Mouse (Mus musculus) left cerebral cortex, adult 2 months (tissue): ENCODE measurements at regions not wholly inside any gene's neighbourhood (a gene's known extent, or its start where the extent isn't known, plus 50 kb on each side); places are given as distances from the start of the nearest gene placed in this dataset.
"Not testable (repeated sequence)": the region's sequence is repeated elsewhere in the genome, so short reads cannot be mapped to it uniquely, and the experiment has no call there.

ENCODE experiments used
- DNase-seq, 2 experiments: peaks; one replicate each; pipeline ENCODE4 v3.0.0; 2021 to 2022; ENCODE audit warnings: low spot score in 2 of 2, mixed read lengths in 1 of 2; ENCODE audit errors: extremely low spot score in 1 of 2
- H3K27ac ChIP-seq: fragments of 200-600 bp; 2 replicates; pipeline ENCODE4 v1.8.1; 2022
- H3K4me3 ChIP-seq: fragments of 200-600 bp; 2 replicates; pipeline ENCODE4 v1.8.1; 2022
- CTCF ChIP-seq: fragments of 200-600 bp; IDR thresholded peaks from 2 replicates; pipeline ENCODE4 v1.8.1; 2022; ENCODE audit warnings: antibody characterized with exemption, mild to moderate bottlenecking, moderate library complexity
- intact Hi-C: fragments of 180-260 bp; cut with DNase I; formaldehyde crosslinking; loops from one replicate; pipeline ENCODE4 v1.15.1; 2025

DNA sequence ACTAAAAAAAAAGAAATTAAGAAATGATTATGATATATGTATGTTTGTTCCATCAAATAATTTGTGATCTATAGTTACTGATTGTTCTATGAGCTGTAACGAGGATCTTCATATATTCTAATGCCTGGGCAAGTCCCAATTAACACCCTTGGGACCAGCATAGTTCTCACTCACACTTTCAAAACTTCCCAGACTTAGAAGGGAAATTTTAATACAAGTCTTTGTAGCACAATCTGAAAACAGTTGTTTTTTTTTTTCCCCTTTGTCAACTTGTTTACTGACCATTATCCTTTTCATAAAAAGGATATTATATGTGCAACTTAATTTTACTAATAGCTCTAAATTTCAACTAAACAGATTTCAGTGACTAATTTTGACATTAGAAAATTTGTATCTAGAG, 257.1 kb downstream of the Tpbg start:
- DNase-seq = no peak
- intact Hi-C loops = no loop called here
- no peak for TF ChIP-seq CTCF
- no peak overlapping the region for H3K4me3 ChIP-seq
- H3K27ac ChIP-seq = no peak overlapping the region

DNA sequence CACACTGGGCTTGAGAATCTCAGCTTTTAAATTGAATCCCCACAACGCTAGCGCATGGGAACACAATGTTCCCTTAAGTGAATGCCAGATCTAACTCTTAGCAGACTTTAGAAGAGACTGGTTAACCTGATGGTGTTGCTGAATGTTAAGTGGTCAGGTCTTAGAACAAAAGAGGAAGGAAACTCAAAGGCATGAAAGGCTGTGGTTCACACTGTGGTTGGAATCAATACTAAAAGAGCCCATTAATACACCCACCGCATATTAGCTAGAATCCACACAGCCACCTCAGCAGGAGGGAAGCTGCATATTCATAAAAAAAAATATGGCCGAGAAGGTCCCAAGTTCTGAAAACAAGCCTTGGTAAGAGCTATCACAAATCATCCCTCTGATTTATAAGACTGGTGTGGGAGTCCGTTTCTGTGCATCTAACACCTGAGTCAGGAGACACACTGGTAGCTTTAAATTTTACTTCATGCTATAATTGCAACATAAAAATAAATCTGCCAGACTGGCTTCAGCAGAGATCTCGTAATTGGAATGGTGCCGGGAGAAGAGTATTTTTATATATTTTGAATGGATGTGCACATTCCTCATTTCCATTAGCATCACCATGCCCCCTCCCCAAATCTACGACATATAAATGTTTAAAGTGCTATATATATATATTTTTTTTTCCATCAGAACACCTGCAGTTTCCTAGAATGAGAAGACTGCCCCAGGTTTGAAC, 259.3 kb downstream of the Tpbg start:
- no peak for TF ChIP-seq CTCF
- Histone ChIP-seq H3K4me3 (no peak overlapping the region), H3K27ac (no peak overlapping the region)
- no peak for DNase-seq
- intact Hi-C loops = no loop called here

DNA sequence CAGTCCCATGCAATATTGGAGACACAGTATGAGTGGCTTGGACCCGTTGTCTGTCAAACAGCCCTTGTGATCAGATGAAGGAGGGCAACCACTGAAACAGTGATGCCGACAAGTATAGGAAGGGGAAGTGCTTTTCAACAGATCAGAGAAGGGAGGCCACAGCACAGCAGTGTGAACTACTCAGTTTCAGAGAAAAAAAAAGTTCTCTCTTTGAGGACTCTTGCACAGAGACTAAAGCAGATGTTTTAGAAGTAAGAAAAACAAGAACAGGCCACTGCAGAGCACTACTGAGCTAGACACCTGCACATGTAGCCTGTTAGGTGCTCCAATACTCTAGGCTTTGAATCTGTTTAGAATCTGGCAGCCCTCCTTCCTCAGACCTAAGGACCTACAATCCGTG, 261.4 kb downstream of the Tpbg start:
- intact Hi-C loops = no loop called here
- no peak for TF ChIP-seq CTCF
- Histone ChIP-seq H3K4me3 (no peak overlapping the region), H3K27ac (no peak overlapping the region)
- no peak for DNase-seq

DNA sequence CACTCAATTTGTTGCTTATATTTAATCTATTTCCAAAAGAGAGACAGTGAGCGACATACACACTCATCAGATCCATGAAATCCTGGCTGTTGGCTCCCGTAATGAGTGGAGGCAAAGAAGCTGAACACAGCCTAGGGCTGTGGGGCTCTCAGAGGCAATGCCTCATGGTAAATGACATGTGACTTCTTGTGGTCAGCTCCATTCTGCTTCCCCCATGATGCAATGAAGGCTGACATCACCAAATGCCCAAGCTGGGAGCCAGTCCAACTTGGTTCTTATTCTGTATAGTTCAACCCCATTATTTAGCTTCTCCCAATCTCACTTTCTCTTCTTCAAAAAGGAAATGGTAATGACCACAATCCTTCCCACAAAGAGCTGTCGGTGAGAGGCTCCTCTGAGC, 262.5 kb downstream of the Tpbg start:
- no peak for DNase-seq
- no peak overlapping the region for H3K4me3 ChIP-seq
- no peak for TF ChIP-seq CTCF
- intact Hi-C loops = no loop called here
- no peak overlapping the region for H3K27ac ChIP-seq

DNA sequence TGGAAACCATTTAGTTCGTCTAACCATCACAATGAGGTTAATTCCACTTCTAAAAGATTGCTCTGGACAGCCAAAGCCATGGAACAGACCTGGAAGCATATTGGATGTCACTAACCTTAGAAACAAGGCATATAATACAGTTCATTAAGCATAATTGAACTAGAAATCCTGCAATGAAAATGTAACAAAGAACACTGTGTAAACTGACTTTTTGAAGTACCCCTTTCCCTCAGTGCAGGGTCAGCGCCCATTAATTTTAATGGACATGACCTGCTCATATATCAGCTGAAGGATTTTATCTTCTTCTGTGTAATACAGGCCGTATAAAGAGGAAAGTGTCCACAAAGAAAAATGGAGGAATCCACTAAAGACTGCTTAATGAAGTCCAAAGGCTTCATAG, 263.7 kb downstream of the Tpbg start:
- intact Hi-C loops = no loop called here

DNA sequence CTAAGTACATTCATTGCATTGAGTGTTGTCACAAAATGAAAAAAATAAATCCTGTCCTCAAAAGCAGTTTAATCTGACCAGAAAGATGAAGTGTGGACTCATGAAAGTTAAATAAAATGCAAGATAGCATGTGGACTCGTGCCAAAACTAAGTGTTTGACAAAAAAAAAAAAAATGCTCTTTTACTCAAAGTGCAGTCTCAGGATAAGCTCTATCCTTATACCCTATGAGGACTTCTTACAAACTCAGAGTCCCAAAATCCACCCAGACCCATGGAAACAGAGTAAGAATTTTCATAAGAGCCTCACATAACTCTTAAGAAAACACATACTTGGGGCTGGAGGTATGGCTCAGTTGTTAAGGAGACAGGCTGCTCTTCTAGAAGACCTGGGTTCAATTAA, 267.7 kb downstream of the Tpbg start:
- intact Hi-C loops = no loop called here
- no peak for TF ChIP-seq CTCF
- Histone ChIP-seq H3K27ac (no peak overlapping the region), H3K4me3 (no peak overlapping the region)
- DNase-seq = no peak

More for the DNA sequence above, 263.7 kb downstream of the Tpbg start:
- no peak overlapping the region for H3K27ac ChIP-seq
- H3K4me3 ChIP-seq = no peak overlapping the region
- TF ChIP-seq CTCF = no peak
- DNase-seq = no peak

DNA sequence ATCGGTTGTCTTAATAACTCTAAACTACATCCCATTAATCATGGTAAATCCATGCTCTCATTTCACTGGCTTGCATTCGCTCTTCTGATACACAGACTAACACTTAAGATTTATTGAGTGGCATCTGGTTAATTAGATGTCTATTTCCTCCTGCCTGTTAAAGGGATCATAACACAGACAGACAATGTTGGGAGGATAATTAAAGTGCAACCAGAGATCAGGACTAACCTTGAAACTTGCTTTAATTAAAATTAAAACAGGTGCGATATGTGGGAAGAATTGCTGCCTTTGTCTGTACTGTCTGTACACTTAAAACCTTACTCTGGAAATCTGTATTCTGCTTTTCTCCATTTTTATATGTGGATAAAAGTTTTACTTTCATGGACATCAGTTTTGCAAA, 277.2 kb downstream of the Tpbg start:
- Histone ChIP-seq H3K27ac (no peak overlapping the region), H3K4me3 (no peak overlapping the region)
- no peak for TF ChIP-seq CTCF
- intact Hi-C loops = no loop called here
- no peak for DNase-seq

DNA sequence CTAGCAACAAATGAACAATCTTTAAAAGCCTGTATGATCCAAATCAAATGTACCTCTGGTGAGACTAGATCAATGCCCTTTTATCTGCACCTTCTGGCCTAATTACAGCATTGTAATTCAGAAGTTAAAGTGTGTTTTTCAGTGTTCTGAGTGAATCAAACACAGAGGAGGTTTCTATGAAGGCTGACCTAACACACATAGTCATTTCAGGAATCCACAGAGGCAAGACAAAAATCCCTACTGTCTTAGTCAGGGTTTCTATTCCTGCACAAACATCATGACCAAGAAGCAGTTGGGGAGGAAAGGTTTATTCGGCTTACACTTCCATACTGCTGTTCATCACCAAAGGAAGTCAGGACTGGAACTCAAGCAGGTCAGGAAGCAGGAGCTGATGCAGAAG, 293.4 kb downstream of the Tpbg start:
- H3K4me3 ChIP-seq, DNase-seq, H3K27ac ChIP-seq, intact Hi-C loops: not testable (repeated sequence)

DNA sequence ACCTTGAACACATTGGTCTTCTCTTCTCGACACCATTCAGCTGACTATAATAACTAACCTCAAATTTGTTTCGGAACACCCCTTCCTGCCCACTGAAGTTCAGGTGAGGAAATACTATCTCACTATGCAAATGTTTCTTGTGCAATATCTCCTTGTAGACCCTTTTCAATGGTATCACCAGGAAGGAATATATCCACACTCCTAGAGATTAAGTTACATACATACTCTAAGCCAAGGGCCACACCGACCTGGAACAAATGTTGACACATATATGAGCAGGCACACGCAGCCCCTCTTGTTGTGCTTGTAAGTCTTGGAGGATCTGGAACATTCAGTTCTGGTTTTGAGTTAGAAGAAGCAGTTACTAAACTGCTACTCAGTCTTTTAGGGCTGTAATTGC, 303.7 kb downstream of the Tpbg start:
- no peak for DNase-seq
- no peak for TF ChIP-seq CTCF
- Histone ChIP-seq H3K27ac (no peak overlapping the region), H3K4me3 (no peak overlapping the region)
- intact Hi-C loops = no loop called here

DNA sequence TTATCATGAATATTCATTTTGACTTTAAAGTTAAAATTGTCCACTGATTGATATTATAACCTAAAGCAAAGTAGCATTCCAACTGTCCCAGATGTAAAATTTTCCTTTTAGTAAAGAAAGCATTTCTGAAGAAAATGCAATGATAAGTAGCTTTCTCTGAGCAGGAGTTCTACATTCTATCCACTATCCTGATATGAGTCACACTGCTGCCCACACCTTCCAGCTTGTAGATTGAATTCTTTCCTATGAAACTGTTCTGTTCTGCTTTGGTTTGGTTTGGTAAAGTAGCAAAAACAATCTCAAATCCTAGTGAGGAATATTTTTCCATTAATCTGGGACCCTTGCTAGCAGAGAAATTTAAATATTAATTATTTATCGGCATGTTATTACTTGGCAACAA, 304.4 kb downstream of the Ube2cbp start:
- DNase-seq = no peak
- no peak for TF ChIP-seq CTCF
- intact Hi-C loops = no loop called here

DNA sequence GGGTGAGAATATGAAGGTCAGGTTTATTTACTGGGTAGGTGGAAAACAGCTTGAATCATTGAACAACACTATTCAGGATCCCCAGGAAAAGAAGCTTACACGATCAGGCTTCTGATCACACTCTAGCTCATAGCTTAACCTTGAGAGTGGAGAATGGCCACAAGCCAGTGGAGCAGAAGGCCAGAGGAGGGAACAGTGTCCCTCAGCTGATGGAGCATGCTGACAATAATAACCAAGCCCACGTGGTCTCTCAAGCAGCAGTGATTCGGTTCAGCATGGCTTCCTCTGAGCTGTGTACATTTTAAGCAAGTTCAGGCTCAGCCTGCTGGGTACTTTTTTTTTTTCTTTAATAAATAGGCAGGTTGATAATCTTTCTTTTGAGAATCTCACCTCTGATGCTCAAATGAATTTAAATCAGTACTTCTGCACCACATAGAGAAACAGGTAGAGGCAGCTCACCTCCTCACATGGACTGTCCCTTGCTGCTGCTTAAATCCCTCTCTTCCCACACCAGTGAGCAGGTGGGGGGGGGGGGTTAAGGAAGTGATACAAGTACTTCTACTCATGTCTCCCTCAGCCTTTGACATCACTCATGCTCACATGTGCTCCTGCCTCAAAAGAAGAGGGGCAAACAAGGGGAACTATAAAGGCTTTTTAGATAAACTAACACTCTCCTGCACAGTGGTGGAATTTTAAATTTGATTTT, 298.2 kb downstream of the Ube2cbp start:
- DNase-seq = no peak
- intact Hi-C loops = no loop called here
- no peak overlapping the region for H3K27ac ChIP-seq
- TF ChIP-seq CTCF = no peak
- no peak overlapping the region for H3K4me3 ChIP-seq

More for the DNA sequence above, 304.4 kb downstream of the Ube2cbp start:
- no peak overlapping the region for H3K27ac ChIP-seq
- H3K4me3 ChIP-seq = no peak overlapping the region

DNA sequence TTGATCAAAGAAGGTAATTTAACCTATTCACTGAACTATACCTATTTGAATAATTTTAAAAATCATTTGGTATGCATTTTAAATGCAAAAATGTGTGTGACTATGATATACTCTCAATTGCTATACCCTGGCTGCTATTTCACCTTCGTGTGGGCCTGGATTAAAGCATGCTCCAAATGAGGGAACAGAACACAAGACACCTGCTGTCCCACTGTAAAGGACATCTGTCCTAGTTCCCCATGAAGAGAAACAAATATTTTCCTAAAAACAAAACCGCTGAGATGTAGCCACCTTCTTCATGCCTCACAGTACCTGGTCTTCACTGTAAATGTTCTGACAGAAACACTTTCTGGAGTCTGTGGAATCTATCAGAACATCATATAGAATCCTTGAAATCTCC, 294.0 kb downstream of the Ube2cbp start:
- intact Hi-C loops = no loop called here
- no peak overlapping the region for H3K4me3 ChIP-seq
- TF ChIP-seq CTCF = no peak
- DNase-seq = no peak
- no peak overlapping the region for H3K27ac ChIP-seq
